Mouse (Mus musculus): ENCODE measurements at regions not wholly inside any gene's neighbourhood (a gene's known extent, or its start where the extent isn't known, plus 50 kb on each side); places are given as distances from the start of the nearest gene placed in this dataset.

GRCm38 (mm10) chr4:142638057-142638456 lies 398.9 kb upstream of the Kazn start:
- TF ChIP-seq CTCF (IDR thresholded peaks at IDR 0.05; ENCODE audit: extremely low read depth, insufficient read depth, insufficient read length, insufficient replicate concordance) (no peak), POLR2A (IDR thresholded peaks at IDR 0.05; ENCODE audit: low read depth, low read length) (no peak)
- no peak overlapping the region for H3K27ac ChIP-seq (ENCODE audit: insufficient read depth, low read length)
- H3K4me3 ChIP-seq (ENCODE audit: extremely low read depth, insufficient read depth, insufficient read length): no peak overlapping the region
- H3K36me3 ChIP-seq (ENCODE audit: control insufficient read depth, insufficient read depth, low read length): no peaks in the 10 kb centered on the region
- WGBS: 76% methylated on average over 4 of the region's 4 CpGs
- DNase-seq (ENCODE audit: low read depth in 1 of 2, low spot score in 2 of 2): no peak
- no peaks in the 10 kb centered on the region for H3K27me3 ChIP-seq (ENCODE audit: control insufficient read depth, insufficient read depth, low read length)
- H3K4me1 ChIP-seq (ENCODE audit: control insufficient read depth, insufficient read depth, insufficient read length): no peaks in the 10 kb centered on the region

GRCm38 (mm10) chr4:142634398-142634797 lies 395.2 kb upstream of the Kazn start:
- no peak for TF ChIP-seq POLR2A (IDR thresholded peaks at IDR 0.05; ENCODE audit: low read depth, low read length)
- no peak for TF ChIP-seq CTCF (IDR thresholded peaks at IDR 0.05; ENCODE audit: extremely low read depth, insufficient read depth, insufficient read length, insufficient replicate concordance)
- no peak overlapping the region for H3K4me3 ChIP-seq (ENCODE audit: extremely low read depth, insufficient read depth, insufficient read length)
- no peaks in the 10 kb centered on the region for H3K36me3 ChIP-seq (ENCODE audit: control insufficient read depth, insufficient read depth, low read length)
- DNase-seq (ENCODE audit: low read depth in 1 of 2, low spot score in 2 of 2): no peak
- H3K27ac ChIP-seq (ENCODE audit: insufficient read depth, low read length): no peak overlapping the region
- WGBS: 74% methylated on average over 8 of the region's 8 CpGs
- H3K4me1 ChIP-seq (ENCODE audit: control insufficient read depth, insufficient read depth, insufficient read length): no peaks in the 10 kb centered on the region
- no peaks in the 10 kb centered on the region for H3K27me3 ChIP-seq (ENCODE audit: control insufficient read depth, insufficient read depth, low read length)

GRCm38 (mm10) chr4:142633667-142634350 lies 394.6 kb upstream of the Kazn start:
- H3K27me3 ChIP-seq (ENCODE audit: control insufficient read depth, insufficient read depth, low read length): no peaks in the 10 kb centered on the region
- H3K4me1 ChIP-seq (ENCODE audit: control insufficient read depth, insufficient read depth, insufficient read length): no peaks in the 10 kb centered on the region
- 77% methylated on average over 13 of the region's 13 CpGs for WGBS
- H3K27ac ChIP-seq (ENCODE audit: insufficient read depth, low read length): no peak overlapping the region
- H3K36me3 ChIP-seq (ENCODE audit: control insufficient read depth, insufficient read depth, low read length): no peaks in the 10 kb centered on the region
- no peak overlapping the region for H3K4me3 ChIP-seq (ENCODE audit: extremely low read depth, insufficient read depth, insufficient read length)
- no peak for DNase-seq (ENCODE audit: low read depth in 1 of 2, low spot score in 2 of 2)
- TF ChIP-seq CTCF (IDR thresholded peaks at IDR 0.05; ENCODE audit: extremely low read depth, insufficient read depth, insufficient read length, insufficient replicate concordance) (no peak), POLR2A (IDR thresholded peaks at IDR 0.05; ENCODE audit: low read depth, low read length) (no peak)

GRCm38 (mm10) chr4:142626503-142627194 lies 387.4 kb upstream of the Kazn start:
- Histone ChIP-seq H3K36me3 (ENCODE audit: control insufficient read depth, insufficient read depth, low read length) (no peaks in the 10 kb centered on the region), H3K27ac (ENCODE audit: insufficient read depth, low read length) (no peak overlapping the region), H3K4me3 (ENCODE audit: extremely low read depth, insufficient read depth, insufficient read length) (no peak overlapping the region), H3K4me1 (ENCODE audit: control insufficient read depth, insufficient read depth, insufficient read length) (no peaks in the 10 kb centered on the region), H3K27me3 (ENCODE audit: control insufficient read depth, insufficient read depth, low read length) (no peaks in the 10 kb centered on the region)
- TF ChIP-seq POLR2A (IDR thresholded peaks at IDR 0.05; ENCODE audit: low read depth, low read length) (no peak), CTCF (IDR thresholded peaks at IDR 0.05; ENCODE audit: extremely low read depth, insufficient read depth, insufficient read length, insufficient replicate concordance) (no peak)
- DNase-seq (ENCODE audit: low read depth in 1 of 2, low spot score in 2 of 2): no peak
- 83% methylated on average over 8 of the region's 8 CpGs for WGBS

GRCm38 (mm10) chr4:142625456-142625855 lies 386.3 kb upstream of the Kazn start:
- TF ChIP-seq POLR2A (IDR thresholded peaks at IDR 0.05; ENCODE audit: low read depth, low read length) (no peak), CTCF (IDR thresholded peaks at IDR 0.05; ENCODE audit: extremely low read depth, insufficient read depth, insufficient read length, insufficient replicate concordance) (no peak)
- WGBS: 57% methylated on average over 3 of the region's 3 CpGs
- no peak overlapping the region for H3K4me3 ChIP-seq (ENCODE audit: extremely low read depth, insufficient read depth, insufficient read length)

GRCm38 (mm10) chr4:142622151-142622861 lies 383.1 kb upstream of the Kazn start:
- TF ChIP-seq POLR2A (IDR thresholded peaks at IDR 0.05; ENCODE audit: low read depth, low read length) (no peak), CTCF (IDR thresholded peaks at IDR 0.05; ENCODE audit: extremely low read depth, insufficient read depth, insufficient read length, insufficient replicate concordance) (no peak)
- Histone ChIP-seq H3K27me3 (ENCODE audit: control insufficient read depth, insufficient read depth, low read length) (no peaks in the 10 kb centered on the region), H3K36me3 (ENCODE audit: control insufficient read depth, insufficient read depth, low read length) (no peaks in the 10 kb centered on the region), H3K27ac (ENCODE audit: insufficient read depth, low read length) (no peak overlapping the region), H3K4me1 (ENCODE audit: control insufficient read depth, insufficient read depth, insufficient read length) (no peaks in the 10 kb centered on the region), H3K4me3 (ENCODE audit: extremely low read depth, insufficient read depth, insufficient read length) (no peak overlapping the region)
- no peak for DNase-seq (ENCODE audit: low read depth in 1 of 2, low spot score in 2 of 2)
- 63% methylated on average over 17 of the region's 17 CpGs for WGBS

More at GRCm38 (mm10) chr4:142625456-142625855, 386.3 kb upstream of the Kazn start:
- H3K27me3 ChIP-seq (ENCODE audit: control insufficient read depth, insufficient read depth, low read length): no peaks in the 10 kb centered on the region
- no peaks in the 10 kb centered on the region for H3K36me3 ChIP-seq (ENCODE audit: control insufficient read depth, insufficient read depth, low read length)
- no peak overlapping the region for H3K27ac ChIP-seq (ENCODE audit: insufficient read depth, low read length)
- no peak for DNase-seq (ENCODE audit: low read depth in 1 of 2, low spot score in 2 of 2)
- no peaks in the 10 kb centered on the region for H3K4me1 ChIP-seq (ENCODE audit: control insufficient read depth, insufficient read depth, insufficient read length)
